Mouse (Mus musculus) brain, embryonic 14.5 days (tissue): ENCODE measurements around the gene Cd53.

Experiments used
- CTCF ChIP-seq: fragments of 200-500 bp; IDR thresholded peaks from 2 replicates; pipeline ENCODE4 v1.5.1; 2012; ENCODE audit warnings: inconsistent platforms, mild to moderate bottlenecking, moderate library complexity, borderline replicate concordance; ENCODE audit not compliant: insufficient read depth, insufficient read length; ENCODE audit errors: extremely low read depth
- POLR2A ChIP-seq: fragments of 200-500 bp; IDR thresholded peaks from 2 replicates; pipeline ENCODE4 v1.6.1; 2012; ENCODE audit warnings: mild to moderate bottlenecking, inconsistent platforms, borderline replicate concordance; ENCODE audit not compliant: poor library complexity, insufficient read depth, insufficient read length, severe bottlenecking; ENCODE audit errors: extremely low read depth

DNA sequence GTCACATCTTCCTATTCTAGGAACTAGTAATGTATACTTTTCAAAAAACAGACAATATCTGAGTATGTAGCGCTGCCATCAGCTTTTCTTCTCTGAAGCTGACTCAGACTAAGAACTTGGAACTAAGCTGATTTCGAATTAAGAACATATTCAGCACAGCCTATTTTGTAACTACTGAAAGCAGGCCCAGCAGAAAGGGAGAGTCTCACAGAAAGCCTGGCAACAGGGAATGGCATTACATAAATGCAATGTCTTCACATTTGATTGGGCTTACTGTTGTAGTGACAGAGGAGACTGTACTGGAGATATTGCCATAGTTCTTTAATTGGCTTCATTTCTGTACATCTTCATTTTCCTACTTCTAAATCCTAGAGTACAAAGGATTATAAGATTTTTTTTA lies 27.7 kb upstream of the Cd53 start:
- no peak for TF ChIP-seq POLR2A
- TF ChIP-seq CTCF: no peak
